Mouse (Mus musculus): ENCODE measurements at regions not wholly inside any gene's neighbourhood (a gene's known extent, or its start where the extent isn't known, plus 50 kb on each side); places are given as distances from the start of the nearest gene placed in this dataset.
"Not testable (repeated sequence)": the region's sequence is repeated elsewhere in the genome, so short reads cannot be mapped to it uniquely, and the experiment has no call there.

DNA sequence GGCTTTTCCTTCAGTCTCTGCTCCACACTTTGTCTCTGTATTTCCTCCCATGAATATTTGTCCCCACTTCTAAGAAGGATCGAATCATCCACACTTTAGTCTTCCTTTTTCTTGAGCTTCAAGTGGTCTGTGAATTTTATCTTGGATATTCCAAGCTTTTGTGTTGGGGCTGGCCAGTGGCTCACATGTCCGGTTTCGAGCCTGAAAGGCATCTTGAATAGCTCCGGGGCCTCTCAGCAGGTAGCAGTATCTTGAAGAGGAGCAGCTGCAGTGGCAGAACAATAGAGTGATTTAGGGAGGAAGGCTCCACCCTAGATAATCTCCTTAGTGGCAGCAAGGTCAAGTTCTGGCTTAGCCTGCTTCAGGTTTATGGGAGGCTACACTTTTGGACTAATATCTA lies 113.0 kb upstream of the Mettl21e start:
- H3K27me3 ChIP-seq (ENCODE audit: control insufficient read depth, insufficient read depth, low read length); H3K9ac ChIP-seq; H3K4me1 ChIP-seq (replicated peaks; ENCODE audit: control insufficient read depth, insufficient read depth, low read length); H3K27ac ChIP-seq; H3K4me2 ChIP-seq (replicated peaks); H3K9me3 ChIP-seq (ENCODE audit: control insufficient read depth, low read length); DNase-seq (ENCODE audit: low spot score); H3K4me3 ChIP-seq (replicated peaks; ENCODE audit: low read length); H3K36me3 ChIP-seq (replicated peaks; ENCODE audit: control insufficient read depth, insufficient read depth); ATAC-seq (ENCODE audit: low FRiP score): not testable (repeated sequence)
- 43% methylated on average over 4 of the region's 4 CpGs for WGBS

DNA sequence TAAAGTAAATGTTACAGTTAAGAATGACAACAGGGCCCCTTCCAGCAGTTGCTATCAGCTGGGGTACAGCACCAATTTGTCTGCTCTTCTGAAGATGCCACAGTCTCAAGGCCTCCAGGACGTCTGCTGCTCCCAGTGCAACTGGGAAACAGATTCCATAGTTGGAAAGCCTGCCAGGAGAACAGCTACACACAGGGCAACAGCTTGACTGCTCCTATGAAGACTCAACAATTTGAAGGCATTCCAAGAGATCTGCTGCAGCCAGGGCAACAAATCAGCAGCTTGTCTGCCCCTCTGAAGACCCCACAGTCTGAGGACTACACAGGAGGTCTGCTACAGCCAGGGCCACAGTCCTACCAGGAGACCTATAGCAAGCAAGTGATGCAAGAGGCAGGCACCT lies 106.7 kb upstream of the Mettl21e start:
- ATAC-seq (ENCODE audit: low FRiP score) (0 out of 2 replicates have a peak, but pooled peaks have one; percentile 55), DNase-seq (ENCODE audit: low spot score) (no peak)
- Histone ChIP-seq H3K36me3 (replicated peaks; ENCODE audit: control insufficient read depth, insufficient read depth) (no peaks in the 10 kb centered on the region), H3K4me1 (replicated peaks; ENCODE audit: control insufficient read depth, insufficient read depth, low read length) (no peaks in the 10 kb centered on the region), H3K27ac (no peak overlapping the region), H3K4me2 (replicated peaks) (no peak overlapping the region), H3K4me3 (replicated peaks; ENCODE audit: low read length) (no peak overlapping the region), H3K9ac (no peak overlapping the region), H3K9me3 (ENCODE audit: control insufficient read depth, low read length) (0 out of 2 replicates have a peak, but pooled peaks cover 3% of the 10 kb centered on the region), H3K27me3 (ENCODE audit: control insufficient read depth, insufficient read depth, low read length) (no peaks in the 10 kb centered on the region)
- WGBS = 48% methylated on average over 1 of the region's 1 CpGs

Data from hindbrain, embryonic 14.5 days (tissue).